Mouse (Mus musculus): ENCODE measurements around the gene Arsb.

GRCm38 (mm10) chr13:93756674-93757073 is 14.8 kb upstream of the Arsb start:
- no peak for TF ChIP-seq CTCF (IDR thresholded peaks at IDR 0.05; ENCODE audit: low read depth, low read length)
- TF ChIP-seq POLR2A (IDR thresholded peaks at IDR 0.05; ENCODE audit: extremely low read depth, insufficient read depth, low read length), result no peak
